Mouse (Mus musculus): ENCODE measurements at regions not wholly inside any gene's neighbourhood (a gene's known extent, or its start where the extent isn't known, plus 50 kb on each side); places are given as distances from the start of the nearest gene placed in this dataset.

GRCm38 (mm10) chr11:24865067-24865796, 787.4 kb downstream of the Bcl11a start:
- TF ChIP-seq CTCF (IDR thresholded peaks at IDR 0.05; ENCODE audit: low read depth, low read length): no peak
- TF ChIP-seq POLR2A (IDR thresholded peaks at IDR 0.05; ENCODE audit: extremely low read depth, insufficient read depth, low read length): no peak
